Mouse (Mus musculus): ENCODE measurements around the gene Slc6a17.

- no peak for TF ChIP-seq USF1 (IDR thresholded peaks at IDR 0.05; ENCODE audit: low read depth, low read length)
- no peak for TF ChIP-seq MYC (IDR thresholded peaks at IDR 0.05; ENCODE audit: low read depth, low read length)
- no peak for TF ChIP-seq TCF12 (IDR thresholded peaks at IDR 0.05; ENCODE audit: low read depth, low read length)
- TF ChIP-seq RCOR1 (IDR thresholded peaks at IDR 0.05; ENCODE audit: low read depth, low read length), result no peak
- no peak for TF ChIP-seq BHLHE40 (IDR thresholded peaks at IDR 0.05; ENCODE audit: borderline replicate concordance, low read depth, low read length)
- TF ChIP-seq POLR2A (IDR thresholded peaks at IDR 0.05; ENCODE audit: control insufficient read depth in 1 of 2, insufficient read depth in 1 of 2, low read depth in 1 of 2, low read length in 2 of 2, poor library complexity in 1 of 2), result no peak
- TF ChIP-seq CHD2 (IDR thresholded peaks at IDR 0.05; ENCODE audit: low read length), result no peak
- no peak for TF ChIP-seq CTCF (IDR thresholded peaks at IDR 0.05 in 2 of 3, conservative IDR thresholded peaks at IDR 0.05 in 1 of 3; ENCODE audit: control insufficient read depth in 1 of 3, insufficient read depth in 1 of 3, low read depth in 2 of 3, low read length in 3 of 3, poor library complexity in 1 of 3, severe bottlenecking in 1 of 3)
- no peak for TF ChIP-seq GATA1 (IDR thresholded peaks at IDR 0.05; ENCODE audit: low read depth, low read length)
- TF ChIP-seq TBP (IDR thresholded peaks at IDR 0.05; ENCODE audit: low read depth, low read length), result no peak
- TF ChIP-seq POLR2AphosphoS5 (IDR thresholded peaks at IDR 0.05; ENCODE audit: borderline replicate concordance, low read depth, low read length), result no peak
- TF ChIP-seq ZC3H11A (IDR thresholded peaks at IDR 0.05; ENCODE audit: low read depth, low read length), result no peak
- no peak for TF ChIP-seq MAX (IDR thresholded peaks at IDR 0.05; ENCODE audit: low read length)
Observed at GRCm38 (mm10) chr3:107436434-107436833, 81.4 kb downstream of the Slc6a17 start.
